Mouse (Mus musculus) C2C12 (cell line): ENCODE data around the gene Prdm1.

Source experiments
- CEBPB ChIP-seq: IDR thresholded peaks from one replicate; pipeline ENCODE4 v1.6.1; 2011; ENCODE audit warnings: low read depth, mild to moderate bottlenecking, control low read depth, moderate library complexity
- CTCF ChIP-seq: IDR thresholded peaks from one replicate; pipeline ENCODE4 v1.5.1; 2011; ENCODE audit not compliant: control insufficient read depth, insufficient read depth, insufficient read length
- MYOG ChIP-seq: IDR thresholded peaks from one replicate; pipeline ENCODE4 v1.6.1; 2011; ENCODE audit not compliant: control insufficient read depth, insufficient read length; ENCODE audit errors: extremely low read depth

GRCm38 (mm10) chr10:44448165-44448564 lies 80.1 kb downstream of the Prdm1 start:
- TF ChIP-seq CTCF (no peak), MYOG (no peak), CEBPB (no peak)
